Mouse (Mus musculus) gastrocnemius, postnatal 36 days (tissue): Measurements from ENCODE around the gene Ldb2. TPM values are rescaled to one million over a fixed set of nuclear protein-coding genes. Genes with fewer than 3 reads are reported as not detected.

Source experiments
- DNase-seq, 2 experiments: peaks; one replicate each; pipeline ENCODE4 v3.0.0; 2022
- intact Hi-C: fragments of 180-260 bp; cut with DNase I; formaldehyde crosslinking; loops from one replicate; pipeline ENCODE4 v1.15.1; 2025
- total RNA-seq, 2 experiments: library from RNA; stranded (reverse); gene quantifications; 2 replicates each; pipeline ENCODE4 v1.2.3; 2021

Gene Ldb2
- total RNA-seq, 2 experiments from 2014 or later: 2.5 to 4.1 TPM

- intact Hi-C loops: no loop called here
- no peak for DNase-seq
Observed at GRCm38 (mm10) chr5:44483426-44484106, 315.9 kb downstream of the Ldb2 start.

GRCm38 (mm10) chr5:44481406-44481805, 318.1 kb downstream of the Ldb2 start:
- DNase-seq: no peak
- intact Hi-C loops: no loop called here

- no peak for DNase-seq
- intact Hi-C loops: no loop called here
Observed at GRCm38 (mm10) chr5:44476356-44476755, 323.1 kb downstream of the Ldb2 start.

GRCm38 (mm10) chr5:44475543-44475942, 323.9 kb downstream of the Ldb2 start:
- intact Hi-C loops: no loop called here
- DNase-seq: no peak

- DNase-seq: no peak
- intact Hi-C loops: no loop called here
Observed at GRCm38 (mm10) chr5:44473857-44474762, 325.4 kb downstream of the Ldb2 start.

- intact Hi-C loops: no loop called here
- no peak for DNase-seq
Observed at GRCm38 (mm10) chr5:44465238-44465637, 334.2 kb downstream of the Ldb2 start.
